In the genomic region with DNA sequence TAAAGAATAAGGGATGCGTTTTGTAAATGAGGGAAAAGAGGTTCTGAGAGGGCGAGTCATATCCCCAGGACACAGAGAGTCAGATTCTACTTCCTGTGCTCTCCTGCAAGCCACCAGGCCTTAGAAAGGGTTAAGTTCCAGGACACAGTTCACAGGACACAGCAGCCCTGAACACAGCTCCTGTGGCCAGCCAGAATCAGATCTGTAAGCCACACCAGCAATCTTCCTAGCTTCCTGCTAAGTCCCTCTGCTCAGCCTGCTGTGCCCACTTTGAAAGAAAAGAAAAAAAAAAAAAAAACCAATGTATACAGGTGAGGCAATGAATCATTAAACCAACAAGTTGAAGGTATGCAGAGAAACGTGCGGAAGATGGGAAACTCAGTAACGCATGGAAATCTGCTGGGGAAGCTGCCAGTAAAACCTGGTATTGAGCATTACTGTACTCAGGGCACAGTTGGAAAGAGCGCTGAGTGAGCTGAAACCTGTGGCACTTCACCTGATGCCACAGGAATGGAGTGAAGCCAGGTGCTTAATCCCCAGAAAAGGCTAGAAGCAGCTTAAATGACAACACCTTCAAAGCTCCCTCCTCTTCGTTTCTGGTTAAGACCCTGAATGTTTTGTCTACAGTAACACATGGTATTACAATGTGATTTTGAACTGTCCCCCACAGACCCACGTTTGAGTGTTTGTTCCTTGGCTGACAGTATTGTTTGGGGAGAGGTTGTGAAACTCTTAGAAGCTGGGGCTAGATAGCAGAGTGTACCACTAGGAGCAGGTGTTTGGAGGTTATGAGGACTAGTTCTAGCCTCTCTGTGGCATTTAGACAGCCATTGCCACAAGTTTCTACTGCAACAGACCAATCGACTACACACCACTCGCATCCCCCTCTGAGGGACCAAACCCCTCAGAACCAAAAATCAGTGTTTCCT, we compare ENCODE assay signal across 19 mouse cellular contexts. TPM values are rescaled to one million over a fixed set of nuclear protein-coding genes. Genes with fewer than 3 reads are reported as not detected.
A peak's percentile ranks its signal among the peaks of the same experiment; 100 is the strongest.
DNase-seq lines count a peak whose midpoint lies in the region; ATAC-seq and TF ChIP-seq lines count a peak whose summit lies in the region.
"Had no signal": no experiment of that assay in that cellular context is flagged by ENCODE, and none has a peak within 500 bp of the region (broad histone marks: within the 10 kb centered on the region; RNA-seq: fewer than 3 reads in every experiment).

No protein-coding gene starts in this region.

- H3K9ac ChIP-seq in kidney, embryonic 16.5 days (replicated peaks; ENCODE audit: low read length) = no peak overlapping the region
- H3K9ac ChIP-seq in lung, embryonic 14.5 days = no peak overlapping the region
- no peak overlapping the region for H3K9ac ChIP-seq in stomach, postnatal 0 days (ENCODE audit: low read length)
- no peak overlapping the region for H3K9ac ChIP-seq in hindbrain, embryonic 14.5 days
- H3K9ac ChIP-seq: forebrain, embryonic 12.5 days; hindbrain, embryonic 15.5 days; intestine, embryonic 15.5 days; liver, embryonic 14.5 days; neural tube, embryonic 15.5 days had no signal

- H3K27me3 ChIP-seq in kidney, embryonic 16.5 days (ENCODE audit: insufficient read depth, low read length) = no peaks in the 10 kb centered on the region
- H3K27me3 ChIP-seq in lung, embryonic 14.5 days (ENCODE audit: insufficient read depth, low read length) = no peaks in the 10 kb centered on the region; the same call in 1 of the 2 replicates
- H3K27me3 ChIP-seq in stomach, postnatal 0 days (ENCODE audit: control insufficient read depth, insufficient read depth, low read length) = no peaks in the 10 kb centered on the region
- no peaks in the 10 kb centered on the region for H3K27me3 ChIP-seq in hindbrain, embryonic 14.5 days (ENCODE audit: control insufficient read depth, insufficient read depth, low read length)
- H3K27me3 ChIP-seq: forebrain, embryonic 12.5 days; hindbrain, embryonic 15.5 days; intestine, embryonic 15.5 days; neural tube, embryonic 15.5 days had no signal

- H3K4me1 ChIP-seq in kidney, embryonic 16.5 days (ENCODE audit: insufficient read depth, low read length) = peaks cover 74% of the 10 kb centered on the region
- peaks cover 13% of the 10 kb centered on the region for H3K4me1 ChIP-seq in lung, embryonic 14.5 days (ENCODE audit: insufficient read depth)
- peaks cover 3% of the 10 kb centered on the region; the same call in 1 of the 2 replicates for H3K4me1 ChIP-seq in stomach, postnatal 0 days (replicated peaks; ENCODE audit: control insufficient read depth, insufficient read depth)
- peaks cover 42% of the 10 kb centered on the region for H3K4me1 ChIP-seq in hindbrain, embryonic 14.5 days (replicated peaks; ENCODE audit: control insufficient read depth, insufficient read depth, low read length)

- H3K27ac ChIP-seq in kidney, embryonic 16.5 days (ENCODE audit: low read length) = peak overlapping the region; percentile 57
- H3K27ac ChIP-seq in lung, embryonic 14.5 days (ENCODE audit: low read depth) = no peak overlapping the region
- no peak overlapping the region for H3K27ac ChIP-seq in stomach, postnatal 0 days (replicated peaks)
- no peak overlapping the region for H3K27ac ChIP-seq in hindbrain, embryonic 14.5 days
- H3K27ac ChIP-seq: forebrain, embryonic 12.5 days; heart, adult 2 months; hindbrain, embryonic 15.5 days; intestine, embryonic 15.5 days; limb, embryonic 10.5 days; liver, embryonic 14.5 days; neural tube, embryonic 15.5 days had no signal

- H3K4me3 ChIP-seq in kidney, embryonic 16.5 days (ENCODE audit: low read length) = no peak overlapping the region
- no peak overlapping the region for H3K4me3 ChIP-seq in lung, embryonic 14.5 days (ENCODE audit: low read depth, low read length)
- H3K4me3 ChIP-seq in stomach, postnatal 0 days (ENCODE audit: low read depth, low read length) = no peak overlapping the region
- no peak overlapping the region for H3K4me3 ChIP-seq in hindbrain, embryonic 14.5 days (replicated peaks; ENCODE audit: low read length)
- H3K4me3 ChIP-seq: forebrain, embryonic 12.5 days; heart, adult 2 months; hindbrain, embryonic 15.5 days; intestine, embryonic 15.5 days; limb, embryonic 10.5 days; neural tube, embryonic 15.5 days had no signal

- DNase-seq in kidney, adult 11 months = no peak
- peak; percentile 43 for DNase-seq in lung, embryonic 14.5 days
- no peak for DNase-seq in lung, postnatal 10 days
- peak; percentile 52 for DNase-seq in kidney, postnatal 14 days
- no peak for DNase-seq in stomach, postnatal 0 days (ENCODE audit: low spot score)
- no peak for DNase-seq in hindbrain, embryonic 14.5 days (ENCODE audit: low spot score)
- DNase-seq: cerebellum, adult 8-10 months; gastrocnemius, postnatal 14 days; spleen, adult 18-20 months; thymus, adult 2 months had no signal

- H3K36me3 ChIP-seq in kidney, embryonic 16.5 days (ENCODE audit: insufficient read depth, low read length) = no peaks in the 10 kb centered on the region
- peaks cover 3% of the 10 kb centered on the region for H3K36me3 ChIP-seq in lung, embryonic 14.5 days (ENCODE audit: insufficient read depth)
- H3K36me3 ChIP-seq in stomach, postnatal 0 days (ENCODE audit: control insufficient read depth, insufficient read depth, low read length) = peaks cover 6% of the 10 kb centered on the region
- no peaks in the 10 kb centered on the region for H3K36me3 ChIP-seq in hindbrain, embryonic 14.5 days (replicated peaks; ENCODE audit: control insufficient read depth, insufficient read depth)
- H3K36me3 ChIP-seq: hindbrain, embryonic 15.5 days; intestine, embryonic 15.5 days; neural tube, embryonic 15.5 days had no signal

- no peak for TF ChIP-seq CTCF in lung, embryonic 14.5 days (IDR thresholded peaks at IDR 0.05; ENCODE audit: low read depth)
- TF ChIP-seq CTCF in stomach, postnatal 0 days (IDR thresholded peaks at IDR 0.05; ENCODE audit: low read depth) = no peak

- peak; percentile 64; the same call in 1 of the 2 replicates for ATAC-seq in kidney, embryonic 16.5 days (ENCODE audit: low FRiP score, low TSS enrichment)
- ATAC-seq in lung, embryonic 14.5 days (ENCODE audit: insufficient read depth) = peak; percentile 39; the same call in 1 of the 2 replicates
- peak; percentile 48 for ATAC-seq in stomach, postnatal 0 days (ENCODE audit: low FRiP score, low TSS enrichment)
- ATAC-seq in hindbrain, embryonic 14.5 days (ENCODE audit: low FRiP score) = no peak
- ATAC-seq: intestine, embryonic 15.5 days; midbrain, embryonic 16.5 days had no signal

- WGBS in kidney, embryonic 16.5 days = 46% methylated on average over 10 of the region's 10 CpGs
- 67% methylated on average over 10 of the region's 10 CpGs for WGBS in lung, embryonic 14.5 days
- 47% methylated on average over 10 of the region's 10 CpGs for WGBS in stomach, postnatal 0 days
- 78% methylated on average over 10 of the region's 10 CpGs for WGBS in hindbrain, embryonic 14.5 days

- H3K9me3 ChIP-seq in kidney, embryonic 16.5 days (ENCODE audit: low read length) = no peaks in the 10 kb centered on the region
- H3K9me3 ChIP-seq in lung, embryonic 14.5 days (ENCODE audit: low read depth, low read length) = no peaks in the 10 kb centered on the region
- no peaks in the 10 kb centered on the region for H3K9me3 ChIP-seq in stomach, postnatal 0 days (ENCODE audit: control insufficient read depth, low read length)
- H3K9me3 ChIP-seq in hindbrain, embryonic 14.5 days (ENCODE audit: control insufficient read depth, low read length) = no peaks in the 10 kb centered on the region
- H3K9me3 ChIP-seq: forebrain, embryonic 12.5 days; hindbrain, embryonic 15.5 days; intestine, embryonic 15.5 days; limb, embryonic 10.5 days; neural tube, embryonic 15.5 days had no signal

- no peak overlapping the region for H3K4me2 ChIP-seq in kidney, embryonic 16.5 days (replicated peaks; ENCODE audit: low read depth, low read length)
- H3K4me2 ChIP-seq in lung, embryonic 14.5 days = no peak overlapping the region
- H3K4me2 ChIP-seq in stomach, postnatal 0 days (replicated peaks; ENCODE audit: low read depth) = no peak overlapping the region
- H3K4me2 ChIP-seq in hindbrain, embryonic 14.5 days (replicated peaks) = no peak overlapping the region
- H3K4me2 ChIP-seq: forebrain, embryonic 12.5 days; hindbrain, embryonic 15.5 days; intestine, embryonic 15.5 days; neural tube, embryonic 15.5 days had no signal

- TF ChIP-seq EP300 in stomach, postnatal 0 days (optimal IDR thresholded peaks at IDR 0.05) = no peak

RNA-seq across cellular contexts. Expression of a gene that starts 46.3 kb away (rescaled TPM):
- 6.3 and 7.4 TPM in 2 replicates for polyA plus RNA-seq in kidney, embryonic 16.5 days (2015; fragmentation: Nextera tagmentation; extraction: Ambion mirVana)
- 11.5 and 13.5 TPM in 2 replicates for polyA plus RNA-seq in lung, embryonic 14.5 days (2014; fragmentation: Nextera tagmentation; extraction: Ambion mirVana)
- polyA plus RNA-seq in stomach, postnatal 0 days (2015; fragmentation: Nextera tagmentation; extraction: Ambion mirVana) = 15.2 and 19.6 TPM in 2 replicates
- polyA plus RNA-seq in hindbrain, embryonic 14.5 days (2014; fragmentation: Nextera tagmentation; extraction: Ambion mirVana) = 22.3 and 30.2 TPM in 2 replicates

Comparison
In these comparisons a context has a peak if more than half of its experiments do, and no peak if none do; other contexts are left out.
1. DNase-seq: peak in lung, embryonic 14.5 days (single experiment) and kidney, postnatal 14 days (single experiment); none in kidney, adult 11 months (single experiment), lung, postnatal 10 days (single experiment), stomach, postnatal 0 days (single experiment) and hindbrain, embryonic 14.5 days (single experiment).